Mouse (Mus musculus): ENCODE results near the gene Riok2. TPM values are rescaled to one million over a fixed set of nuclear protein-coding genes. Genes with fewer than 3 reads are reported as not detected.

Gene Riok2
- total RNA-seq, 4 experiments from 2014 or later: 47.5 to 55.7 (median 51.9) TPM

DNA sequence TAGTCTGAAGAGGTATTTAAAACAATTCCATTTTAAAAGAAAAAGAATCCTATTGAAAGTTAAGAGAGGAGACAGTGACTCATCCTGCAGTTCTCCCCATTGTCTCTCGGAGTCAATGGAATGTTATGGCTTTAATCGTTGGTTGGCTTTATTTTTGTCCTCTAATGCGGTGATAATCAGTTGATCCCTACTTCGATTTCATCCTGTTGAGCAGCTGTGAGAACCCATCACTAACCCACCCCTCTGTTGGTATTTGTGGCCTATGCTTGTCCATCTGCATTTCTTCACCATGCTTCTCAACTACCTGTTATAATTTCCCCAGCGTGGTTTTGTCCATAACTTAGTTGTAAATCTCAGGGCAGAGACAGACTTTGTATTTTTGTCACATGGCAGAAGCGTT lies 34.0 kb downstream of the Riok2 start:
- no peak for DNase-seq

GRCm38 (mm10) chr17:17408720-17409478 lies 34.8 kb downstream of the Riok2 start:
- DNase-seq: no peak

GRCm38 (mm10) chr17:17409601-17410000 lies 35.5 kb downstream of the Riok2 start:
- no peak for DNase-seq

DNA sequence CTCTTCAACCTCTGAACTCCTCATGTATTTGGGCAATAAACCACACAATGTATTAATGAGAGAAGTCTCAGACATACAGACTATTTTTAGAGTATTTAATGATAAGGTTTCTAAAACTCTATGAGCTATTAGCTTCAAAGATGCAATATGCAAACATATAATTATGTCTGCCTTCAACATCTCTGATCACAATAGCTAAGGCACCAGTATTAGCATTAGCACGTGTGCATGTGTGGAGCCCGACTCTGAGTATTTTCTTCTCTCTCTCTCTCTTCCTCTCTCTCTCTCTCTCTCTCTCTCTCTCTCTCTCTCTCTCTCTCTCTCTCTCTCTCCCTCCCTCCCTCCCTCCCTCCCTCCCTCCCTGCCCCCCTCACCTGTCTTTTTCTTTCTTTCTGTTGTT lies 37.3 kb downstream of the Riok2 start:
- no peak for DNase-seq

DNA sequence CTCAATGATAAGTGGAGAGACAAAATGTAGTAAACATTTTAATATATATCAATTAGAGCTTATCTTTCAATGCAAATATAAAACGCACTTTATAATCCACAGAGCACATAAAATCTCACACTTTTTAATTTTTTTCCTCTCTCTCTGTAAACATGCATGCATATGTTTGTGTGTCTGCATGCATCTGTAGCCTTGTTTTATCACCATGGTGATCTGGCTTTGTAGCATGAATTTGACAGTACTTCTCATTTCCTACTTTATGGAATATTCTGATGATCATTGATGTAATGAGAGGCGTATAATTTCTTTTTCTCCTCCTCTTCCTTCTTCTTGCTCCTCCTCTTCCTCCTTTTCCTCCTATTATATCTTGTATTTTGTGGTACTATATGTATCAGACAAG lies 38.1 kb downstream of the Riok2 start:
- DNase-seq: no peak

DNA sequence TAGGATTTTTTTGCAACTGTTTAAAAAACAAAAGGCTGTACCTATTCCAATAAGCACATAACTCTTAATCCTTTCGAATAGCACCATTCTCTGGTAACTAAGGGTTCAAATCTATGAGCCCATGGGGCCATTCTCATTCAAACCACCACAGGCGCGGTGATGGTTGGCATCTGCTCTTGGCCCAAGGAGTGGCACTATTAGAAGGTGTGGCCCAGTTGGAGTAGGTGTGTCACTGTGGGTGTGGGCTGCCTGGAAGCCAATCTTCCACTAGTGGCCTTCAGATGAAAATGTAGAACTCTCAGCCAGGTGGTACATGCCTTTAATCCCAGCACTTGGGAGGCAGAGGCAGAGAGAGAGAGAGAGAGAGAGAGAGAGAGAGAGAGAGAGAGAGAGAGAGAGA lies 40.1 kb downstream of the Riok2 start:
- DNase-seq: no peak

DNA sequence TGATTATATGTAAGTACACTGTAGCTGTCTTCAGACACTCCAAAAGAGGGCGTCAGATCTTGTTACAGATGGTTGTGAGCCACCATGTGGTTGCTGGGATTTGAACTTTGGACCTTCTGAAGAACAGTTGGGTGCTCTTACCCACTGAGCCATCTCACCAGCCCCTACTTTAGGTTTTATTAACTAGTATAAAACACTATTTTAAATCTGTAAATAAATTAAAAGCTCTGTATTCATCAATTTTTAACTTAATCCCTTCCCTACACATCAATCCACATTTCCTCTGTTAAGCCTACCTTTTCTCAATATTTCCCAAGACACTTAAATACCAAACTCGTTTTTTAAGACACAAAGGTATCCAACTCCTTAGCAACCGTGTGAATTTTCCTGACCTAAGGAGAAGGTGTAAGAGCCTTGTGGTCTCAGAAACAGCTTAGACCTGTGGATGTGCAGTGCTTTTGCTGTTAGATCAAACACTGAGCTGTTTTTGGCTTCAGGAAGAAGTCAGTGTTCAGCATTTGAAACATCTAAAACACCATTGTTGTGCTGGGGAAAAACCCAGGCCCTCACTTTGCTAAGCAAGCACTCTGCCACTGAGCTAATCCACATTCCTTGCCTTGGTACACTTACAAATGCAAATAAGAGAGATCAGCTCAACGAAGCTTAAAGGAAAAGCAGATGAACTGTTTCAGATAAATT lies 50.6 kb downstream of the Riok2 start:
- DNase-seq: no peak

DNA sequence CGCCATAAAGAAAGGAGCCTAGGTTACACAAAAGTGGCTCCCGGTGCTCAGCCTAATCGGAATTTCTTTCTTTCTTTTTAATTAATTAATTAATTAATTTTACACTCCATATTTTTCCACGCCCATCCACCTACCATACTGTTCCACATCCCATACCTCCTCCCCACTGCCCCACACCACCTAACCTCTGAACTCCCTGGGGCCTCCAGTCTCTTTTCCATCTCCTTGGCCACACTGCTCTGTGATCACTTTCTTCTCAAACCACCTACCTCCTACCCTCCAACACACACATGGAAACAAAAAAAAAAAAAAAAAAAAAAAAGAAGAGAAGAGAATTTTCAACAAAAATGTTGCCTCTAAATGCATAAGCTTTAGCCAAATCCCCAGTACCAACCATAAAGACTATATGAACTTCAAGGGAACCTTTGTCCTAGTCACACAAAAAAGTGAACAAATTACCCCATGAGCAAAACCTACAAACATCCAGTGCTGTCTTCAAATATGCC lies 51.3 kb downstream of the Riok2 start:
- DNase-seq: no peak

GRCm38 (mm10) chr17:17425906-17426305 lies 51.8 kb downstream of the Riok2 start:
- no peak for DNase-seq

GRCm38 (mm10) chr17:17428888-17429287 lies 54.8 kb downstream of the Riok2 start:
- DNase-seq: no peak

DNA sequence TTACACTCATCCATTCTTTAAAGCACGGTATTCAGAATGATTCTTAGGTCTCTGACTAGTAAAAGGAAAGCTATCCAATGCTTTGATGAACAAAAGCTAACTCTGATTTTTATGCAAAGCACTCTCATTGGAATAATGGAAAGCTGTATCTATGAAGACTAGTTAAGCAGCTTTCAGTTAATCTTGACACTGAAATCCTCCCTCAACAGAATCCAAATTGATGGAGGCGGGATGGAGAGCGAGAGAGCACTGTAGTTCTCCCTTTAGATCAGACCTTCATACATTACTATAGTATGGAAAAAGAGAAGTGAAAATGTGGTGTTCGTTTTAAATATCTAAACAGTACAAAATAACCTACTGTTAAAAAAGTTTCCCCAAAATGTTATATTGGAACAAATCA lies 59.6 kb downstream of the Riok2 start:
- no peak for DNase-seq

GRCm38 (mm10) chr17:17438576-17439191 lies 64.6 kb downstream of the Riok2 start:
- no peak for DNase-seq

GRCm38 (mm10) chr17:17441876-17442498 lies 67.9 kb downstream of the Riok2 start:
- no peak for DNase-seq

DNA sequence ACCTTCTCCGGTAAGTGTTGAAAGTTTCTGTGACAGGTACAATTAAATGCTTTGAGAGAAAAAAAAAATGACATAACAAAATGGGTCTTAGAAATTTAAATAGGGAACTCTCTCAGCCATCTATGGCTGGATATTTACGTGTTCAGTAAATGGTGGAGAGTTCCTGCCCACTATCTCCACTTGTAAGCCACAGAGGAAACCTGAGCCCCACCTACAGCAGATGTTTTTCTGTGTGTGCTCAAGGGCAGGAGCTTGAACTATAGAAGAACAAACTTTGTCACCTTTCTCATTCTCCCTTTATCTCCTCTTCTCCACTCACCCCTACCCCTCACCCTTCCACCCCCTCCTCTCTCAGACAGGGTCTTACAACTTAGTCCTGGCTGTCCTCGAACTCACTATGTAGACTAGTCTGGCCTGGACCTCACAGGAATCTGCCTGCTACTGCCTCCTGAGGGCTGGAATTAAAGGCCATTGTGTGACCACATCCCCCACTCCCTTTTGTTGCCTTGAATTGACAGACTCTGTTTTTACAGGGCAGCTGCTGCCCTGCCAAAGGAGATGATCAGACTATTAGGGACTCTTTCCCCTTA lies 70.3 kb downstream of the Riok2 start:
- no peak for DNase-seq

Other genes starting within 250 kb of the Riok2 start
- 10 to 100 TPM in 3 of 4 experiments, 1 to 10 TPM in 1; 7.9 to 11.3 (median 10.1) TPM for gene Lix1, start 28.4 kb downstream of the Riok2 start, total RNA-seq (2022)